14 mouse cellular contexts compared by ENCODE assay signal in the genomic region with DNA sequence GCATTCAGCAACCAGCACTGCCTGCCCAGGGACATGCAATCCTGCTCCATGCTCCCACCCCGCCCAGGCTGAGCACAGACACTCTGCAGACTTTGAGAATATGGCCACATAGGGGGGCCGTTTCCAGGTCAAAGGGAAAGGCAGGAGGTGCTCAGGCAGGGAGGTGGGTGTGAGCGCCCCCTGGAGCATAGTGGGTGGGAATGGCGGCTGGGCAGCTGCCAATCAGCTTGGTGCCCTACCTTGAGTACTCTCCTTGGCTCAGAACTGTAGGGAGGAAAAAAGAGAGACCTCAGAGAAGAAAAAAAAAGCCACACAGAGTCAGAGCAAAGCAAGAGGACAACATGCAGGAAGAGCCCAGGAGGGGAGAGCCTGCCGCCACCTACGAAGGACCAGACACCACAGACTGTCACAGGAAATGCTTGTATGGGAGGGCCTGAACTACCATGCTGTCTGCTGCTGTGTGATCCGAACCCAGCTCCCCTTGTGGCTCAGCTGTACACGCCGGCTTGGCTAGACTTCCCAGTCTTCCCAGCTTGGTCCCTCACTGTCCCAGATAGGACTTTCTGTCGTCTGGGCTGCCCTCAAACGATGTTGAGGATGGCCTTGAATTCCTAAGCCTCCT. TPM values are rescaled to one million over a fixed set of nuclear protein-coding genes. Genes with fewer than 3 reads are reported as not detected.
DNase-seq lines count a peak whose midpoint lies in the region; ATAC-seq and TF ChIP-seq lines count a peak whose summit lies in the region.
"Had no signal": no experiment of that assay in that cellular context is flagged by ENCODE, and none has a peak within 500 bp of the region (broad histone marks: within the 10 kb centered on the region; RNA-seq: fewer than 3 reads in every experiment).

No protein-coding gene starts in this region.

- H3K27ac ChIP-seq in lung, postnatal 0 days (ENCODE audit: low read length), result no peak overlapping the region
- H3K27ac ChIP-seq: forebrain, embryonic 12.5 days; hindbrain, embryonic 14.5 days; limb, embryonic 12.5 days; stomach, embryonic 15.5 days had no signal

- H3K27me3 ChIP-seq in lung, postnatal 0 days (replicated peaks; ENCODE audit: insufficient read depth, low read length), result no peaks in the 10 kb centered on the region
- no peaks in the 10 kb centered on the region for H3K27me3 ChIP-seq in splenic B cell, adult 2 months (ENCODE audit: control insufficient read depth, insufficient read depth, low read length, poor library complexity, severe bottlenecking)

- TF ChIP-seq CTCF in lung, postnatal 0 days (IDR thresholded peaks at IDR 0.05), result peak; percentile 42; the same call in 1 of the 2 replicates

- no peak overlapping the region for H3K4me2 ChIP-seq in lung, postnatal 0 days (replicated peaks; ENCODE audit: low read depth, low read length)
- H3K4me2 ChIP-seq: forebrain, embryonic 12.5 days; hindbrain, embryonic 14.5 days; limb, embryonic 12.5 days; stomach, embryonic 15.5 days had no signal

- DNase-seq in adrenal gland, postnatal 14 days, result peak; percentile 44
- no peak for DNase-seq in adrenal gland, adult 18-20 months (ENCODE audit: low spot score in 2 of 2)
- DNase-seq in lung, postnatal 0 days (ENCODE audit: low spot score), result no peak
- DNase-seq in lung, postnatal 36 days, result no peak
- peak; percentile 86 for DNase-seq in R1 (ENCODE audit: low read depth, low spot score)
- DNase-seq in splenic B cell, adult 2 months (ENCODE audit: low read depth, low spot score), result peak; percentile 52
- no peak for DNase-seq in left cerebral cortex, adult 9 months (ENCODE audit: low spot score in 2 of 2)
- DNase-seq in kidney, postnatal 10 days, result no peak
- DNase-seq: heart, adult 18-20 months; right cerebral cortex, adult 18-20 months had no signal

- no peak for TF ChIP-seq EP300 in lung, postnatal 0 days (IDR thresholded peaks at IDR 0.05)

- no peak overlapping the region for H3K9ac ChIP-seq in lung, postnatal 0 days (replicated peaks; ENCODE audit: low read depth)
- H3K9ac ChIP-seq: forebrain, embryonic 12.5 days; hindbrain, embryonic 14.5 days; limb, embryonic 12.5 days; stomach, embryonic 15.5 days had no signal

- no peak overlapping the region for H3K4me3 ChIP-seq in lung, postnatal 0 days (ENCODE audit: low read depth, low read length)
- H3K4me3 ChIP-seq: forebrain, embryonic 12.5 days; limb, embryonic 12.5 days; stomach, embryonic 15.5 days had no signal

- 53% methylated on average over 11 of the region's 11 CpGs for WGBS in lung, postnatal 0 days

- 0 out of 2 replicates have a peak, but pooled peaks have one; percentile 4 for ATAC-seq in lung, postnatal 0 days

- no peaks in the 10 kb centered on the region for H3K36me3 ChIP-seq in lung, postnatal 0 days (ENCODE audit: insufficient read depth, low read length)
- no peaks in the 10 kb centered on the region for H3K36me3 ChIP-seq in splenic B cell, adult 2 months (ENCODE audit: control insufficient read depth, insufficient read depth, low read length, poor library complexity, severe bottlenecking)
- H3K36me3 ChIP-seq: forebrain, embryonic 12.5 days; limb, embryonic 12.5 days; stomach, embryonic 15.5 days had no signal

- peaks cover 2% of the 10 kb centered on the region for H3K4me1 ChIP-seq in lung, postnatal 0 days (ENCODE audit: insufficient read depth, low read depth, low read length)
- H3K4me1 ChIP-seq: stomach, embryonic 15.5 days had no signal

- H3K9me3 ChIP-seq in lung, postnatal 0 days (ENCODE audit: low read length), result no peaks in the 10 kb centered on the region
- H3K9me3 ChIP-seq: forebrain, embryonic 12.5 days; limb, embryonic 12.5 days; stomach, embryonic 15.5 days had no signal

RNA-seq across cellular contexts. Expression of a gene that starts 16.3 kb away (rescaled TPM):
- total RNA-seq in adrenal gland, postnatal 14 days (2021), result 3.3 and 5.3 TPM in 2 replicates
- total RNA-seq in adrenal gland, adult 18-20 months (2021), result 1 to 10 TPM; 2.1 to 2.6 TPM
- 2.3 and 2.5 TPM in 2 replicates for polyA plus RNA-seq in lung, postnatal 0 days (2015; fragmentation: Nextera tagmentation; extraction: Ambion mirVana)

RNA-seq across cellular contexts. Expression of a gene that starts 31.7 kb away (rescaled TPM):
- total RNA-seq in adrenal gland, postnatal 14 days (2021), result 2.0 and 3.1 TPM in 2 replicates
- total RNA-seq in adrenal gland, adult 18-20 months (2021), result 1 to 10 TPM; 1.4 to 3.3 TPM
- polyA plus RNA-seq in lung, postnatal 0 days (2015; fragmentation: Nextera tagmentation; extraction: Ambion mirVana), result 6.7 and 6.9 TPM in 2 replicates

Comparison
In these comparisons a context has a peak if more than half of its experiments do, and no peak if none do; other contexts are left out.
1. DNase-seq: peak in adrenal gland, postnatal 14 days (single experiment), R1 (single experiment) and splenic B cell, adult 2 months (single experiment); none in adrenal gland, adult 18-20 months (0 of 2), lung, postnatal 0 days (single experiment), lung, postnatal 36 days (single experiment), left cerebral cortex, adult 9 months (0 of 2) and kidney, postnatal 10 days (single experiment).